In the genomic region with DNA sequence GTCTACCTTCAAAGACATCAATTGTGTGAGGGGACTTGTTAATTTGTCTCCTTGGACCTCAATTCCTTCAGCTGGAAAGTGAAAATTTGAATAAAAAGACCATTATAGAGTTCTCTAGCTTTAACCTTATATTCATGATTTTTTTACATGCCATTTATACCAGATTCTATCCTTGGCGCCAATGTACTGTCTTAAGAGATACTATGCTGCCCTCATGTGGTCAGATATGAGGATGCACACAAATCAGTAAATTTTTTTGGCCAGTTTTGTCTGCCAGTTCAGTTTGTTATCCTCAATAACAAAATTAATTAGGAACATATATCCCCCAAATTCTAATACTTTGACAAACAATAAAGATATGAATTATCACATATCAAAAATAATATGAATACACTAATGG, we compare ENCODE assay signal across 10 mouse cellular contexts. TPM values are rescaled to one million over a fixed set of nuclear protein-coding genes. Genes with fewer than 3 reads are reported as not detected.
DNase-seq lines count a peak whose midpoint lies in the region; ATAC-seq and TF ChIP-seq lines count a peak whose summit lies in the region.
"Had no signal": no experiment of that assay in that cellular context is flagged by ENCODE, and none has a peak within 500 bp of the region (broad histone marks: within the 10 kb centered on the region; RNA-seq: fewer than 3 reads in every experiment).

No protein-coding gene starts in this region.

- H3K27me3 ChIP-seq in spleen, adult 2 months (ENCODE audit: control insufficient read depth, insufficient read depth, low read length): no peaks in the 10 kb centered on the region
- H3K27me3 ChIP-seq: midbrain, embryonic 12.5 days had no signal

- H3K4me3 ChIP-seq in spleen, adult 2 months (ENCODE audit: extremely low read depth, insufficient read depth, insufficient read length): no peak overlapping the region
- H3K4me3 ChIP-seq: midbrain, embryonic 12.5 days had no signal

- ATAC-seq in frontal cortex, adult (ENCODE audit: low TSS enrichment): peak; percentile 48
- ATAC-seq in common myeloid progenitor, adult 5-6 weeks (replicated peaks; ENCODE audit: low read depth, poor library complexity, severe bottlenecking): peak; percentile 74
- peak; percentile 71 for ATAC-seq in megakaryocyte, adult 5-6 weeks (ENCODE audit: poor library complexity, severe bottlenecking)

- no peak overlapping the region for H3K27ac ChIP-seq in spleen, adult 2 months (ENCODE audit: insufficient read depth, low read length)
- H3K27ac ChIP-seq: midbrain, embryonic 12.5 days had no signal

- TF ChIP-seq POLR2A in spleen, adult 2 months (IDR thresholded peaks at IDR 0.05; ENCODE audit: low read depth, low read length): no peak

- TF ChIP-seq CTCF in spleen, adult 2 months (IDR thresholded peaks at IDR 0.05; ENCODE audit: extremely low read depth, insufficient read depth, insufficient read length, insufficient replicate concordance): peak; percentile 7; the same call in 1 of the 2 replicates

- H3K36me3 ChIP-seq in spleen, adult 2 months (ENCODE audit: control insufficient read depth, insufficient read depth, low read length): no peaks in the 10 kb centered on the region
- H3K36me3 ChIP-seq: midbrain, embryonic 12.5 days had no signal

- no peak for DNase-seq in frontal cortex, postnatal 14 days (ENCODE audit: low spot score in 2 of 2)
- DNase-seq in spleen, adult 2 months (ENCODE audit: low read depth in 1 of 2, low spot score in 2 of 2): peak; percentile 45 to 55
- DNase-seq in spleen, adult 12 weeks (ENCODE audit: low spot score): no peak
- peak; percentile 81 for DNase-seq in induced T-regulatory cell, adult 2 months (ENCODE audit: low read depth)
- peak; percentile 50 for DNase-seq in thymus, postnatal 25 days

- peaks cover 12% of the 10 kb centered on the region for H3K4me1 ChIP-seq in spleen, adult 2 months (ENCODE audit: control insufficient read depth, insufficient read depth, insufficient read length)

- WGBS in spleen, adult 2 months: 0% methylated on average over 1 of the region's 1 CpGs

RNA-seq across cellular contexts. Expression of a gene that starts 7.5 kb away (rescaled TPM):
- polyA plus RNA-seq in spleen, adult 2 months (2012; rRNA removed): 8.7 and 8.9 TPM in 2 replicates
- total RNA-seq in common myeloid progenitor, adult 5-6 weeks (2017): 15.5 and 15.6 TPM in 2 replicates
- 11.4 and 12.4 TPM in 2 replicates for total RNA-seq in megakaryocyte, adult 5-6 weeks (2015)
- 8.8 and 11.9 TPM in 2 replicates for total RNA-seq in megakaryocyte, adult 5-6 weeks (2017)

RNA-seq across cellular contexts. Expression of a gene that starts 51.1 kb away (rescaled TPM):
- not detected in 2 replicates for polyA plus RNA-seq in spleen, adult 2 months (2012; rRNA removed)
- not detected in 2 replicates for total RNA-seq in common myeloid progenitor, adult 5-6 weeks (2017)
- total RNA-seq in megakaryocyte, adult 5-6 weeks (2015): not detected in 2 replicates
- total RNA-seq in megakaryocyte, adult 5-6 weeks (2017): not detected in 2 replicates
- total RNA-seq: heart, postnatal 36 days had no signal
- polyA plus RNA-seq: midbrain, embryonic 12.5 days had no signal

RNA-seq across cellular contexts. Expression of a gene that starts 57.2 kb away (rescaled TPM):
- not detected in 2 replicates for polyA plus RNA-seq in spleen, adult 2 months (2012; rRNA removed)
- total RNA-seq in common myeloid progenitor, adult 5-6 weeks (2017): not detected in 2 replicates
- not detected in 2 replicates for total RNA-seq in megakaryocyte, adult 5-6 weeks (2015)
- total RNA-seq in megakaryocyte, adult 5-6 weeks (2017): not detected in 2 replicates
- total RNA-seq: heart, postnatal 36 days had no signal
- polyA plus RNA-seq: midbrain, embryonic 12.5 days had no signal

Comparison
In these comparisons a context has a peak if more than half of its experiments do, and no peak if none do; other contexts are left out.
1. DNase-seq: peak in spleen, adult 2 months (2 of 2), induced T-regulatory cell, adult 2 months (single experiment) and thymus, postnatal 25 days (single experiment); none in frontal cortex, postnatal 14 days (0 of 2) and spleen, adult 12 weeks (single experiment).
2. Peak in every context shown above with its lines, with median percentiles within 50 percentile points of each other: ATAC-seq.